Mouse (Mus musculus): ENCODE results near the gene Hnrnpa3.

DNA sequence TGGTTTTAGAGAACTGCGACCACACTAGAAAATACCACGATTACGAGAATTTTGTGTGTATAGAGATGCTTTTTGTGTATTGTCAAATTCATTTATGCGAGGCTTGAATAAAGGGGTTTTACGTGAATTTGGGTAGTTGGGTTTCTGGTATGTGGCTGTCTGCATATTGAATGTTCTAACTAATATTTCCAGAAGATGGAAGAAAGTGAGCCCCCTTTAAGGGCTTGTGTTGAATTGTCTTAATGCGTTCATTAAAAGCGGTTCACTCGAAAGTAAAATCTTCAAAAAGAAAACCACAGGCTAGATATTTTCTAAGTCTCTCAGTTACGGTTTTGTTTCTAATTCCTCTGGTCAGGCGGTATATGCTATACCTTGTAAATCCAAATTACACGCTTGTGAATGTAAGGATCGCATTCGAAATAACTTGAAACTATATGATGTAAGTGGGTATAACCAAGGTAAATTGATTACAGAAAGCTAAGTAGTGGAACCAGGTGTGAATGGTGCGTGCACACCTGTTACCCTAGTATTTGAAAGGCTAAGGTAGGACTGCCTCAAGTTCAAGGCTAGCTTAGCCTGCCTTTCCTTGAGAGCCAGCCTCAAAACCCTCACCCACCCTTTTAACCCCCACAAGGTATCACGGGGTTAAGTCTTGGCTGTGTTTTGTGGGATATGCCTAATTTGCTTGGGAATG is 1.3 kb downstream of the Hnrnpa3 start:
- TF ChIP-seq CTCF (IDR thresholded peaks at IDR 0.05; ENCODE audit: insufficient read depth, low read length) (no peak), POLR2A (IDR thresholded peaks at IDR 0.05; ENCODE audit: borderline replicate concordance, extremely low read depth, low read depth, low read length) (no peak)

All from lung, adult 2 months (tissue).